Mouse (Mus musculus): ENCODE results near the gene Tmem156.

Gene Tmem156

DNA sequence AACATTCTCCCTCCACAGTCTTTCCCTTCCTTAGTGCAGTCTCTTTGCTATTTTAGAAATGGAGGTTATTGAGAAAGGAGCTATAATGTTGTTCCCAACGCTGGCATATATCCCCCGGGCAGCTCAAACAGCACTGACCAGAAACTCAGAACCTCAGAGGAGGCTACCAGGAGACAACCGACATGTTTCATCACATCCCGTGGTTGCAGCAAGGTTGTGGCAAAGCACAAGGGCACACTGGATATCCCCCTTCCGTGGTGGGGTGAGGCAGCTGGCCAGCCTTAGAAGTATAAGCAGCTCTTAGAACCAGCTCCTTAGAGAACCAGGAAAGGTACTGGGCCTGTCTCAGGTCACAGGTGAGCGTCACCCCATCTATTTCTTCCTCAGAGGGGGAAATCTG, 9.7 kb upstream of the Tmem156 start:
- in situ Hi-C loops (cut with MboI; ENCODE audit: low pct_unique_long_range_greater_than_20kb in 1 of 2, low sequenced_read_pairs in 2 of 2, unreplicated experiment in 1 of 2) = no loop called here

DNA sequence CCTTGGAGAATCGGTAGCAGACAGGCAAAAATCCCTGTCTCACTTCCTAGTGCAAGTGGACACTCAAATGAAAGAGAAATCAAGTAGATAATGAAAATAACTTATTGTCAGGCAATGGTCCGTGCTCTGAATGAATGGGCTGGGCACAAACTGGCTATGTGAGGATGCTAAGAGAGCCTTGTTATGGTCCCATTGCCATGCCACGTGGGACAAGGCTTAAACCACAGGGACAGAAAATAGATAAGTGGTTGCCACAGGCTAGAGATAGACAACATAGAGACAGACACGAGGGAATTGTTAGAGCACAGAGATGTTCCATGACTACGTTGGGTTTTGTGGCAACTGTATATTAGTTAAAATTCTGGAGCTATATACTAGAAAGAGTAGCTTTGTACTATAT, 9.3 kb upstream of the Tmem156 start:
- in situ Hi-C loops (cut with MboI; ENCODE audit: low pct_unique_long_range_greater_than_20kb in 1 of 2, low sequenced_read_pairs in 2 of 2, unreplicated experiment in 1 of 2) = no loop called here

DNA sequence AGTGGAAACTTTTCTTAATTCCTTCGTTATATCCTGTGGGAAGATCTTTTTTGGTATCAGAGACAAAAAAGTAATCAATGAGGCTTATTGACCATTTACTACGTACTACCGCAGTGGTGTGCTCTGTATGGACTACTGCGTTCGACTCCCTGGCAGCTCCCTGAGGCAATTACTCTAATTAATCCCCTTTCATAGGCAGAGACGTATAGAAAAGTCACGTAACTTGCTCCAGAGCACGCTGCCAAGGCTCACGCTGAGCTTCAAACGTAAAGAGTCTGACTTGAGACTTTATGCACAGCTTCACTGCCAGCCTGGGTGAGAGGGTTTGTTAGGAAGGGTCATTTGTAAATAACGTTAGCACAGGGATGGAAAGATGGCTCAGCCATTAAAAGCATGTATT, 8.1 kb upstream of the Tmem156 start:
- in situ Hi-C loops (cut with MboI; ENCODE audit: low pct_unique_long_range_greater_than_20kb in 1 of 2, low sequenced_read_pairs in 2 of 2, unreplicated experiment in 1 of 2) = no loop called here

DNA sequence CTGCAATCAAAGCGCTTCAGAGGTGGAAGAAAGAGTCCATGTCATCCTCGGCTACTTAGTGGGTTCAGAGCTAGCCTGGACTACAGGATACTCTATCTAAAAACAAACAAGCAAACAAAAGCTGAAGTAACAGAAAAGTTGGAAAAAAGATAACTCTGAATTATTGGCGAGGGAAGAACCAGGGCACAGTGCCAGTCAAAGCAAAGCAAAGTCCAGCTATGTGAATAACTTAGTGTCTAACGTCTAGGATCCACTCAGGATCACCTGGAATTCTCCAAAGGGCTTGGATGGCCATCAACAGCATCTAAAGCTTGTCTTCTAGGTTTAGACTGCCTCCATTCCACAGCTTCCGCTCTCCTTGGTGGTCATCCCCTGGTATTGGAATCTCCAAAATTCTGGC, 5.5 kb upstream of the Tmem156 start:
- in situ Hi-C loops (cut with MboI; ENCODE audit: low pct_unique_long_range_greater_than_20kb in 1 of 2, low sequenced_read_pairs in 2 of 2, unreplicated experiment in 1 of 2) = no loop called here

DNA sequence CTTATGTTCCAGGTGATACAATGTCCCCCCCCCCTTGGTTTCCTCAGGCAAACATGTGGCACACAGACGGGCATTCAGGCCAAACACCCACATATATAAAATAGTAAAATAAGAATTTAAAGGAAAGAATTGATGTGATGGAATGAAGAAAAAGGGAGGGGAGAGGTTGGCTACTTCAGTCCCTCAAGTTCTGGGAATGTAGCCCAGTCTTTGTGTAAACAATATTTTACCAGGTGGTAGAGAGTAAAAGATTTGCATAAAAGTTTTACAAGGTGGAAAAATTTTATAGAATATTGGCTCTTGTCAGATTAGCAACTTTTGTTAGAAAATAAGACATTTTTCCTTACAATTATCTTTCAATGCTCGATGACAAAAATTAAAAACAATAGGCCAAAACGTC, 4.9 kb upstream of the Tmem156 start:
- in situ Hi-C loops (cut with MboI; ENCODE audit: low pct_unique_long_range_greater_than_20kb in 1 of 2, low sequenced_read_pairs in 2 of 2, unreplicated experiment in 1 of 2) = no loop called here

DNA sequence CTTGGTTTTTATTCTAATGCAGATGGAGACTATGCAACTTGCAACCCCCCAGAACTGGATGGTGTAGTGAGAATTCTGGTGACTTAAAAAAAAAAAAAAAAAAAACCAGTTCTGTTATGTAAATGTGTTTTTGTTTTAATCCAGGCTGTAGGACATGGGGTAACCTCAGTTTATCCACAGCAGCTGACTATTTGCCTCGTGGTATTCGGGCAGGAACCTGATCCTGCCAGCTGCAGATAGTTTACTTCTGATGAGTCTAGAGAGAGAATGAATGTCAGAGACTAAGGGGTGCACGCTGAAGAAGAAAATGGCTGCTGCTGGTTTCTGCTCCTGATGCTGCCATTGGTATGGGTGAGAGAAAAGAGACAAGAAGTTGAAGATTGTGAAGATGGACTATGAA, 4.2 kb upstream of the Tmem156 start:
- in situ Hi-C loops (cut with MboI; ENCODE audit: low pct_unique_long_range_greater_than_20kb in 1 of 2, low sequenced_read_pairs in 2 of 2, unreplicated experiment in 1 of 2) = no loop called here

DNA sequence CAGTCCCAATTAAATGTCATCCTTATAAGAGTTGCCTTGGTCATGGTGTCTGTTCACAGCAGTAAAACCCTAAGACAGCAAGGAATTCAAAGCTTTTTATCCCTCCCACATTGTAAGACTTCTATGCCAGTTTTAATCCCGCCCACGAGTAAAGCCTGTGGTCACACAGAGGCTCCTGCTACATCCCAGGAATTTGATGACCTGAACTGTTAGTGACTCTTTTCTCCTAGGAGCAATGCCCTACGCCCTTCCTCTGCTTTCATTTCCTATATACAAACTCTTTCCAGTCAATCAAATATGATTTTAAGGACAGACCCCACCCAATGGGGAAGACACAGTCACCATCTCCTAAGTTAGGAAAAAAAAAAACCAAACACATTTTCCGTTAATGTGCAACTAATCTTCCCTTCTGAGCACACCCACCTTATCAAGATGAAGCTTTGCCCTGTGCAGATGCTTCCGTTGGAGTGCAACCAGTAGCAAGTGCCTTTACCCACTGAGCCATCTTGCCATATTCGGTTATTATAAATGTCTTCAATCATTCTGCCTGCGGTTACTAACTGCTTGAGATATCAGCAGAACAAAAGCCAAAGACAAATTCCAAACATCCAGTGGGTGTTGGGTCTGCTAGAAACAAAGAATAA, 3.1 kb upstream of the Tmem156 start:
- in situ Hi-C loops (cut with MboI; ENCODE audit: low pct_unique_long_range_greater_than_20kb in 1 of 2, low sequenced_read_pairs in 2 of 2, unreplicated experiment in 1 of 2) = no loop called here

DNA sequence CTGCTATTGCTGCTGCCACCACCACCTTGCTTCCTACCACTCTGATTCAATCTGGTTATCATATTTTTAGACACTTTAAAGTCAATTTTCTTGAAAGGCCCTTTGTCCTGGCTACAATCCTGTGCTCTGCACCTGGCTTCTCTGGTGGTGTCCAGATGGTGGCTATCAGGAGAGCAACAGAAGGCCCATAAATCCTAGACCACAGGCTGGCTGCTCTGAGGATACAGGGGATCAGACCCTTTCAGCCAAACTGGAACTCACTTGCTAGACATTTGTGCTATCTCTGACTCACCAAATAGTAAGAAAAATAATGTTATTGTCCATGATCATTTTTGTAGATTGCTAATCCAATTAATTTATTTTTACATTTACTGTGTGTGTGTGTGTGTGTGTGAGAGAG, 1.8 kb upstream of the Tmem156 start:
- in situ Hi-C loops (cut with MboI; ENCODE audit: low pct_unique_long_range_greater_than_20kb in 1 of 2, low sequenced_read_pairs in 2 of 2, unreplicated experiment in 1 of 2) = no loop called here

DNA sequence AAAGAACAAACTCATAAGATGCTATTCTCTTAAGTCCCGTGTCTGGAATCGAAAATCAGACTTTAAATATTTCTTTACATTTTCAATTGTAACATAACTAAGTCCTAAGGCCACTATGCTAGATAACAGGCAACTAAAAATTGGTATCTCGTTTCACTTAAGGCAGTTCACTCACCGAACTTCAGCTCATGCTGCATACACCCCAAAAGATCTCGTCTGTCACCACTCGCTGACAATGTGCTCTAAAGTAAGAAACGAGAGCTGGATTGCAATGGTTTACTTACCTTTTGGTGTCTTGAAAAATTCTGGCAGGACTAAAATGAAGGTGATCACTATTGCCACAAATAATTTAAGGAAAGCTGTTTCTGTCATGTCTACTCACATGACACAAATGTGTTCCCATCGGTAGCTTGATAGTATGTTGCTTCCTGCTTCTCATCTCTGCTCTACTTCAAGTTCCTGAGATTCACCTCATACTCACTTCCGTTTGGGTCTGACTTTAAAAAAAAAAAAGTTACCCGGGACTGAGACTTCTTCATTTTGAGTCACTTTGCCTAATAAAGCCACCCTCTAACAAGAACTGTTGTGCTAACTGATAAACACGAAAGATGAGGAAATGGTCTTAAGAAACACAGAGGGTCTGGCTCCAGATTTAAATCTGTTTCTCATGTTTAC, 611 bp downstream of the Tmem156 start:
- in situ Hi-C loops (cut with MboI; ENCODE audit: low pct_unique_long_range_greater_than_20kb in 1 of 2, low sequenced_read_pairs in 2 of 2, unreplicated experiment in 1 of 2) = no loop called here

DNA sequence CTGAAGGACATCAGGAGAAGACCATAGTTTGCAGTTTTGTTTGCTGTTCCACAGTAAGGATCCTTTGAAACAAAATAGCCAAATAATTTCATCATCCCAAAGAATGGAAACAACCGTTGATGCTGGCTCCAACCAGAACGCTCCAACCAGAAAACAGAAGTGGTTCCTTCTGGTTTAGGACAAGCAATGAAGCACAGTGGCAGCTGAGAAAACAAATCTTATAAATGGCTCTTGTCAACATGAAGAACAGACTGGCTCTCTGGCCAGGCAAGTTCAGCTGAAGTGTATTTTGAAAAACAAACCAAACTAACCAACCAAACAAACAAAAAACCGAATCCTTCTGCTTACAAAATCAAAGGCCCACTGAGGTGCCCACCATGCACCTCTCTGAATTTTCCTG, 2.2 kb downstream of the Tmem156 start:
- in situ Hi-C loops (cut with MboI; ENCODE audit: low pct_unique_long_range_greater_than_20kb in 1 of 2, low sequenced_read_pairs in 2 of 2, unreplicated experiment in 1 of 2) = no loop called here

DNA sequence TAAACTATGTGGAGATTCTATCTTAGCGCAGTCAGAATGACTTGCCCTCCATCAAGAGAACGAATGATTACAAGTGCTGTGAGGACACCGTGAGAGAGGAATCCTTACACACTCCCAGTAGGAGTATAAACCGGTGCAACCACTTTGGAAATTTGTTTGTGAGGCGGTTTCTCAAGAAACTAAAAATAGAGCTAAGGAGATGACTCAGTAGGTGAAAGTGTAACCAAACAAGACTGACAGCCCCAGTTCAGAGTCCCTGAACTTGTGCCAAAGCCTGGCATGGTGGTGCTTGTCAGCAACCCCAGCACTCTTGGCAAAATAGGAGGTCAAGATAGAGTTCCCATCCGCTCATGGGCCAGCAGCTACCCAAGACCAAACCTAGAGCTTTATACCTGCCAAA, 5.4 kb downstream of the Tmem156 start:
- in situ Hi-C loops (cut with MboI; ENCODE audit: low pct_unique_long_range_greater_than_20kb in 1 of 2, low sequenced_read_pairs in 2 of 2, unreplicated experiment in 1 of 2) = no loop called here

DNA sequence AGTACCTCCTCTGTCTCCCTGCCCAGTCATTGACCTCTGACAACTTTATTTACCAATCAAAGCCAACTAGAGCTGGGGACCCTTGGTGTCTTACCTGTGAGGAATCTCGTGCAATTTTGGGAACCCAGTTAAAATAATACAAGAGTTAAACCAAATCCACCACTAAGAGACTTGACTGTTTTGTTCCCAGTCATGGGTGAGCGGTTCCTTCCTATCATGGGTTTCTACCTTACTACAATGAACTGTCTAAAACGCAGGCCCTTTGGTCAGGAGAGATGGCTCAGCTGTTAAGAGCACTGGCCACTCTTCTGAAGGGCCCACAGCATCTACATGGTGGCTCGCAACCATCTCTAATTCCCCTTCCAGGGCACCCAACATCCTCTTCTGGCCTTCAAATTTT, 10.1 kb downstream of the Tmem156 start:
- in situ Hi-C loops (cut with MboI; ENCODE audit: low pct_unique_long_range_greater_than_20kb in 1 of 2, low sequenced_read_pairs in 2 of 2, unreplicated experiment in 1 of 2) = no loop called here

DNA sequence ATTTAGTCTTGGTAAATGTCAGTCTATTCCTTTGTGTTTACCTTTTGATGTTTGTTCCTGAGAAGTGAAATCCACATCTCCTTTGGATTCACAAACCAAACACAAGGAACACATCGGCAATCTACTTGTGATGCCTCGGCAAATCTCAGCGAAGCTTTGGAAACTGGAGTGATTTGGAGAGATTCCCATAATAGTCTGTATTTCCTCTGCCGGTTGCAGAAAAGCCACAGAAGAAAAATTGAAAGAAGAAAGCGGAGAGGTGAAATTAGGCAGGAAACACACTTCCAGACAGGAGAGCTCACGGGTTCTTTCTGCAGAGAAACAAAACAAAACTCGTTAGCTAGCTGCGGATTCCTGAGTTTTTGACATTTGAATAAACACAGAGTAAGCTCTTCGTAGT, 12.1 kb downstream of the Tmem156 start:
- in situ Hi-C loops (cut with MboI; ENCODE audit: low pct_unique_long_range_greater_than_20kb in 1 of 2, low sequenced_read_pairs in 2 of 2, unreplicated experiment in 1 of 2) = no loop called here

DNA sequence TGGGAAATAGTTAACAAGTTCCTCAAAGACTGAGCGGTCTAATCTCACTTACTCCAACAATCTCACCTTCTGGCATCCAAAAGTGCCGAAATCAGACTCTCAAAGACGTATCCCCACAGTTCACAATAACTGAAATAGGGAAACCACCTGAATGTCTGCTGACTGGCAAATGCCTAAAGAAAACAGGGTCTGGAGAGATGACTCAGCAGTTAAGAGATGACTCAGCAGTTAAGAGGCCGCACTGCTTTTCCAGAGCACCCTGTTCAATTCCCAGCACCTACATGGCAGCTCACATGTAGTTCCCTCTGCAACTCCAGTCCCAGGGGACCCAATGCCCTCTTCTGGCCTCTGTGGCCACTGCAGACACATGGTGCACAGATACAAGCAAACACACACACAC, 13.9 kb downstream of the Tmem156 start:
- in situ Hi-C loops (cut with MboI; ENCODE audit: low pct_unique_long_range_greater_than_20kb in 1 of 2, low sequenced_read_pairs in 2 of 2, unreplicated experiment in 1 of 2) = no loop called here

DNA sequence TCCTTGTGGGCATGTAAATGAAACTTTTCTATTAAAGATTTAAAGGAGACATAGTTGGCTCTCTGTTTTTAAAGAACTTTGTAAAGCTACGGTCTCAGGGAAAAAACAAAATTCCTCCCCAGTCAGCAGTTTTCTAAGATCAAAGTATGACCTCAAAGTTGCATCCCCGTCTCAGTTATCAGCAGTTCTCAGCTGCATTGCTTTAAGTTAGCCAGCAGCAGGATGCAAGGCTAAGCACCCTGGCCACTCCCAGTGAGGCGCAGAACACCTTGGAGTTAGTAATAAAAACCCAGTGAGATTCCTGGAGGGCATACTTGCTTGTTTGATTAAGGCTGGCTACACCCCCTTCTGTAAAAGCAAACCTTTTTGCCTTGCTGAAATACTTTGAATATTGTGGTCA, 15.2 kb downstream of the Tmem156 start:
- in situ Hi-C loops (cut with MboI; ENCODE audit: low pct_unique_long_range_greater_than_20kb in 1 of 2, low sequenced_read_pairs in 2 of 2, unreplicated experiment in 1 of 2) = no loop called here

DNA sequence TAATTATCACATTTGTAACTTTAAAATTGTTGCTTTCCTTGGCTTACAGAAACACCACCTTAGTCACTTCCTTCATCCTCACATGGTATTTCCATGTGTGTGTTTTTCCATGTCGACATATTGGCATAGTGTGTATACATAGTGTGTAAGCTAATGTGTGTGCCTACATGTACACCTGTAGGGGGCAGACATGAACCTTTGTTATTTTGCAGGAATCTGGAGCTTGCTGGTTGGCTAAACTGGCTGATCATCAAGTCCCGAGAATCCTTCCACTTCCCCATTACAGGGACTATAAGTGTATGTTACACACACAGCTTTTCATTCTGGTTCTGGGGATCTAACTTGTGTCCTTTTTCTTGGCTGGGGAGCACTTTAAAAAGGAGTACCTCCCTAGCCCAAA, 15.8 kb downstream of the Tmem156 start:
- in situ Hi-C loops (cut with MboI; ENCODE audit: low pct_unique_long_range_greater_than_20kb in 1 of 2, low sequenced_read_pairs in 2 of 2, unreplicated experiment in 1 of 2) = no loop called here

DNA sequence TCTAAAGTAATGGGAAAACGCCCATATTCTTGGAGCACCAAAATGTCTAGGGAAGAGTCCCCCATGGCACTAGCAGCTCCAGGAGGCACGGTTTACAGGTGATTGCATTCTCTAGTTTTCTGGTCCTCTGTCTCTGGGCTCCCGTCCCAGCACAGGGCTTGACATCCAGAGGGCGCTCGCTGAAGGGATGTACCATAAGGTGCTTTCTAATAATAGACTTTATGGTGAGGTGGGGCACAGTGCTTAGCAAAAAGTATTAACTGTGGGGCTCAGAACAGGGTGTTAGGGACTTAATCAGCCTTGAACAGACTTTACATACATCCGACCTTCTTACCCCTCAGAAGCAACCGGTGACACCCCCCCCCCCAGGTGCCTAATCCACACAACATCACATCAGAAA, 17.2 kb downstream of the Tmem156 start:
- in situ Hi-C loops (cut with MboI; ENCODE audit: low pct_unique_long_range_greater_than_20kb in 1 of 2, low sequenced_read_pairs in 2 of 2, unreplicated experiment in 1 of 2) = no loop called here

DNA sequence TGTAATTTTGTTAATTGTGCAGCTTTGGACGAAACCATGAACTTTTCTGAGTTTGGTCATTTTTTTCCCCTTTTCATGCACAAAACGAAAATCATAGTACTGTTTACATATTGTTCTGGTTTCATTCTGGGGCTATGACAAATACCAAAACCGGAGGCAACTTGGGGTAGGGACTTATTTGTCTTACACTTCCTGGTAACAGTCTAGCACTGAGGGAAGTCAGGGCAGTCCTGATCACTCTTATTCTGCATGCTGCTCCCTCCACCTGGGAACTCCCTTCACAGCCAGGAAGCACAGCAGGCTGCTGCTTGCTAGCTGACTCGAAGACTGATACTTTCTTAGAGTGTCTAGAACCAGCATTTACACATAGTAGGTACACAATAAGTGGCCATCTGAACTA, 18.7 kb downstream of the Tmem156 start:
- in situ Hi-C loops (cut with MboI; ENCODE audit: low pct_unique_long_range_greater_than_20kb in 1 of 2, low sequenced_read_pairs in 2 of 2, unreplicated experiment in 1 of 2) = no loop called here

DNA sequence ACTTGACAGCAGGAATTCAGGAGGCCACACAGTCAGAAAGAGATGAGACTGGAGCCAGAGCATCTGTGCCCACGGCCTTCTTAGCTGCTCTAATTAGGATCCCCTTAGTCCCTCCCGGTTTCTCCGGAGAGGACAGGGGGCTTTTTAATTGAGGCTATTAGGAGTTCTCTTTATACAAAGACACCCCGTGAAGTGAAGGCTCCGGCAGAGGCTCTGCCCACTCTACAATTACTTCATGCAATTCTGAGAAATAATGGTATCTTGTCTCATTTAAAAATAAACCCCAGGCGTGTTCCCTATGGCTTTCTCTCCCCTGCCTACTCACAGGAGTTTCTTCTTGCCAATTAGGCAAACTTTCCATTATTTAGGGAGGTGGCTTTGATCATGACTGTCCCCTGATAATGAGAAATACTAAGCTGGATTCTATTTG, 20.2 kb downstream of the Tmem156 start:
- in situ Hi-C loops (cut with MboI; ENCODE audit: low pct_unique_long_range_greater_than_20kb in 1 of 2, low sequenced_read_pairs in 2 of 2, unreplicated experiment in 1 of 2) = no loop called here

DNA sequence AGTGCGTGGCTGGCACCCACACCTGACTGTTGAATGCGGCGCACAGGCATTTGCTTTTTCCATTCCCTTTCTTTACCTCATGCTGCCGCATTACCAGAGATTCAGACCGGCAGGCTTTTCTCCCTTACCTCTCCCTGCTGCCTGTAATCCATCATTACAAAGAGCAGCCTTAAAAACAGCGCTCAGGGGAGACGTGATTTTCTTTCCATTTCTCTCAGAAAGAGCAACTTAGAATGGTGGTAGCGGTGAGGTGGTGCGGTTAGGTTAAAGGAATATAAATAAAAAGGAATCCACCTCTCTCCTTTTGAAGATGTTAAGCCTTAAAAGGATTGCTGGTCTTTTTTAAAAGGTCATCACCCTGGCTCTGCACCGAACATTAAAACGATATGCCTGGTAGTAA, 22.1 kb downstream of the Tmem156 start:
- in situ Hi-C loops (cut with MboI; ENCODE audit: low pct_unique_long_range_greater_than_20kb in 1 of 2, low sequenced_read_pairs in 2 of 2, unreplicated experiment in 1 of 2) = no loop called here

DNA sequence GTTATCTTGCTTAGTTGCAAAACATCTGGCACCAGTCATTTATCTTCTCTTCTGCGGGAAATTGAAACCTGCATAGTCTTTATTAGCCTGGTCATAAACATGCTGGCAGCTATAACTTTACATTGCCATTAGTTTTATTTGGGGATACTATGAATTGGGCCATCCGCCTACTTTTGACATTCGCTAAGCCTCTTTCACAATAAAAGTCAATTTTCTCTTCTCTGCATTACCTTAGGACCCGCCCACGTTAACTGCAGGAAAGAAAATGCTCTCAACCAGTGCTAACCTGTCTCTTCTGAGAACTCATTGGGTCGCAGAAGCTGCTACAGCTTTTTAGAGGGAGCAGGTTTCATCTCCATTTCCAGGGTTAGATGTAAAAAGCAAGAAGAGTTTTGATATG, 23.8 kb downstream of the Tmem156 start:
- in situ Hi-C loops (cut with MboI; ENCODE audit: low pct_unique_long_range_greater_than_20kb in 1 of 2, low sequenced_read_pairs in 2 of 2, unreplicated experiment in 1 of 2) = no loop called here
